Mouse (Mus musculus): ENCODE measurements at regions not wholly inside any gene's neighbourhood (a gene's known extent, or its start where the extent isn't known, plus 50 kb on each side); places are given as distances from the start of the nearest gene placed in this dataset.

DNA sequence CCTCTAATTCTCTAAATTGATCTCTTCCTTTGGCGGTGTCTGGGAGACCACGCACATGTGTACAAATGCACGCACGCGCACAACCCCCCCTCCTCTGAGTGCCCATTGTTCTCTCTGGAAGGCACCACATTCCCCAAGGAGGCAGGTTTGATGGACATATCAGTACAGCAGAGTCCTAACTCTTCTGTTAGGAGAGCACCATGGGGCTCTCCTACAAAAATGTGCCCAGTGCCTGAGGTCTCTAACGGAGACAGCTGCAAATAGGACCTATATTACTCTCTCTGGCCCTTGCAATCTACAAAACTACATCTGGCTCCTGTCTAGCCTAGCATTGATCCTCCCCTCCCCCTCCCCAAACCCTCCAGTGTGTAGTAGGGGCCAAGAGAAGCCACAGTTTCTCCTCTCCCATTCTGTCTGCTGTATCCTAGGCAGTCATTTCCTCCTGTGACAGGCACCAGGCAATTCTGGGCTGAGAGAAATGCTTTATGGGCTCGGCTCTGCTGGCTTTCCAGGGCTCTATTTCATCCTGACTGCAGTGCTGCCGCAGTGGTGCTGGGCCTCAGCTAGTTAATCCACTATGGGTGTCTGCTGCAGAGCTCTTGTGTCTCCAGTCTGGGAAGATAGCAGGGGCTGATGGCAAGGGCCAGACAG, 340.6 kb downstream of the Rps24 start:
- DNase-seq (ENCODE audit: low read depth, low spot score), result peak; percentile 5

DNA sequence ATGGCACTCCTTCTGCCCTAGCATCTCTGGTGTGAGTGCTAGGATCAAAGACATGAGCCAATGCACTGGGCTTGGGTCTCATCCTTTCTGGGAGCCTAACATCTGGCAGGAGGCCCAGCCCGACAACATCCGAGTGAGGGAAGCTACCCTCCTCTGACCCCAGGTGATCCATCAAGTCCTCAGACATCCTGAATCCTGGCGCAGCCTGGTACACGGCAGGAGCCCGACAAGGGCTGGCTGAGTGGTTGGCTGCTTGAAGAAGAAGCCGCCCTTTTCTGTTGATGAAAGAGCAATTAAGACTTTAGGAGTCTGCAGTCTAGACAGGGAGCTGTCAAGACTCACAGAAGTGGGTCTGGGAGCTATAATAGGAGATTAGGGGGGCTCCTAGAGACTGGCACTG, 342.1 kb downstream of the Rps24 start:
- DNase-seq (ENCODE audit: low read depth, low spot score), result no peak

GRCm38 (mm10) chr14:24833211-24833610, 346.3 kb downstream of the Rps24 start:
- peak; percentile 20 for DNase-seq (ENCODE audit: low read depth, low spot score)

DNA sequence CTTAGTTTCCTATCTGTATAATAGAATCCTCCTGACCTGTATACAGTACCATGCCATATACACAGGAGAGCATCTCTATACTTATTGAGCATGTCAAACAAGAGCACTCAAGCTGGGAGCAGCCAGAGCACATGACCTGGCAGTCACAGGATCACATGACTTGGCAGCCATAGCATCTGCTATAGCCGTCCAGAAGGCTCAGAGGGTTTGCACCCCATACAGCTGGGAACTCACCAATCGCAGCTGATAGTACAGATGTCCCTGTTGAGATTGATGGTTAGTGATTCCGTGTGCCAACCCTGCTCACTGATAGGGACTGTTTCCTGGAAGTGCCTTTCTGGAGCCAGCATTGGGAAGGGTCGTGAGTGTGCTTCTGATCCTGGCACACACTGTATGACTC, 351.3 kb downstream of the Rps24 start:
- DNase-seq (ENCODE audit: low read depth, low spot score), result no peak

DNA sequence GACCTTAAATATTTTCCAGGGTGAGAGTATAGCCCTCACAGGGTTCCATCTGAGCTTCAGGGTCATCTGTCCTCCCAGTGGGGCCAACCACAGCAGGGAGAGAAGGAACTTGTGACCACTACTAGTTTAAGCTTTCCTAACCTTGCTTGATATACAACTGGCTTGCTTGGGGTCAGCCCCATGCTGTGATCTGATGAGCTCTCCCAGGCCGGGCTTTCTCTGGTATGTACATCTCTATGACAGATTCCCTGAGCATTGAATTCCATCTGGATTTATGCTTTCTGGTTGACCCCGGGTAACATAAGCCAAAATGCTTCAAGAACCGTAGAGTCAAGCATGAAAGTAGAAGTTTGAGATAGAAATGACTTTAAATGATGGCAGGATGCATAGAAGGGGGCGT, 352.1 kb downstream of the Rps24 start:
- no peak for DNase-seq (ENCODE audit: low read depth, low spot score)

GRCm38 (mm10) chr14:24841715-24842496, 355.0 kb downstream of the Rps24 start:
- DNase-seq (ENCODE audit: low read depth, low spot score), result peak; percentile 46

GRCm38 (mm10) chr14:24843626-24844025, 356.7 kb downstream of the Rps24 start:
- DNase-seq (ENCODE audit: low read depth, low spot score), result no peak

DNA sequence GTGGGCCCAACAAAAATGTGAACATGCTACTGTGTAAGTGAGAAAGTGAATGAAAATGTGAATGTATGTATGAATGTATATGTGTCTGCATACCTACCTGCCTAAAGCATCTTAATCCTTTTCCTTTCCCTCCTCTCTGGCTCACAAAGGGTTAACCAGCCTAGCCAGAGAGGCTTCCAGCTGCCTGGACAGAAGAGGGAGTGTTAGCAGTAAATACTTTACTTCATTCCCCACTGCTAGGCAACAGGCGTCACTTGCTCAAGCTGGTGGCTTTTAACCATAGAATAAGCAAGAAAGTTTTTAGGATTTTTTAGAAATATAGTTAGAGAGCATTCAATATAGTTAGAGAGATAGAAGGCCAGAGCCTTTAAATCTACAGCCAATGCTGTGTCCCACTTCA, 363.6 kb downstream of the Rps24 start:
- DNase-seq (ENCODE audit: low read depth, low spot score), result no peak

DNA sequence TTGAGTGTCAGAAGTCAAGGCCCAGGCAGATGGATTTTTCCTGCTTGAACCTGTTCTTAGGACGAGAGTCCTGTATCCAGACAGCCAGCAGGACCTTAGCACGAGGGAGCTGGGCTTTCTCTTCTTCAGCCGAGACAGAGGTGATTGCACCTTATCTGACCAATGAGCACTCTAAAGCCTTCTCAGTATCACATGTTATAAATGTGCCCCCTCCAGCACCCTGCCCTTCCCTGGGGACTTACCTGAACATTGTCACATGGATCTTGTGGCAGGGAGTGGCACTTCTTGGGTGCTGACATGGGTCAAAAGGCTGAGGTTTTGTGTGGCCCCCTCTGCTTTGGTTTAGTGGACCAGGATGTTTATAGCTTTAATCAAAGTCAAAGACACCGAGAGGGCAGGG, 367.5 kb downstream of the Rps24 start:
- no peak for DNase-seq (ENCODE audit: low read depth, low spot score)

DNA sequence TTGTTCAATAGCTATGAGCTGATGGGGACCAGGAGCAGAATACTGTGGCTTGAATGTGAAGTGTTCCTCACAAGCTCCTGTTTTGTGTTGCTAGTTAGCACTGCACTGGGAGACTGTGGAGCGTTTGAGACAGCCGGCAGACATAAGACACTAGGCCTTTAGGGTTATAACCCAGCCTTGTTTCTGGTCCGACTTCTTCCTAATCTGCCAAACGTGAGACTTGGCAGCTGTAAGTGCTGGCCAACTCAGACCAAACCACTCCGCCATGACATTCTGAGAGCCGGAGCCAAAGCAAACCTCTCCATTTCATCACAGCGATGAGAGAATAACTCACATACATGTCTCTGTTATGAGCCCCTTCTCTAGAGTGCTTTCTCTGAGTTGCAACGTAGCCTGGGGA, 375.2 kb downstream of the Rps24 start:
- DNase-seq (ENCODE audit: low read depth, low spot score), result no peak

DNA sequence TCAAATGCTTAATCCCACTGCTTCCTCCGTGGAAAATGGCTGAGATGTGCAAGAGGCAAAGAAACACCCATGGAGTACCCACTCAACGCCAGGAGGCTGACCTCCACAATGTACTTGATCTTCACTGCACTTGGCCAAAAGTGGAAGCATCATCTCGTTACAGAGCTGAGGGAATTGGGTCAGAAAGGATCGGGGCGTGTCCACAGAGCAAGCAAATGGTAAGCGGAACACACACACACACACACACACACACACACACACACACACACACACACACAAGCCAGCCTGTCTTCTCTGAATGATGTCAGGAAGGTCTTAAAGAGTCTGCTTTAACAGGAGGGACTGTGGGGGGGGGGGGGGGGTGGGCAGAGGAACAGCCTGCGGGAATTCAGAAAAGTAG, 375.7 kb downstream of the Rps24 start:
- DNase-seq (ENCODE audit: low read depth, low spot score), result no peak

DNA sequence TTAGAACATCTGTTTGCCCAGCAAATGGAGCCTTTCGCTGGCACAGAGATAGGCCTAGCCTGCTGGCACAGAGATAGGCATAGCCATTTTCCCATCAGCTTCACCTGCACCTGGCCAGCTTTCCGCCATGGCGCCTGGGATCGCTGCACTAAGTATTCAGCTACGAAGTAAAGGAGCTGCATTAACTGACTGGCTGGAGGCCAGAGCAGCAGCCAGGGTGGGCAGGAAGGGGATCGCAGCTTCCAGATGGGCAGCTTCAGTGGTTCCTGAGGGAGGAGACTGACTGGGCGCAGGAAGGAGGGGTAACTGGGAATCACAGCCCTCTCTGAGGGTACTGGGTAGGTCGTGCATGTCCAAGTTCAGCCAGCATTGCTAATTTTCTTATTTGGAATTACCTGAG, 376.2 kb downstream of the Rps24 start:
- DNase-seq (ENCODE audit: low read depth, low spot score), result no peak

DNA sequence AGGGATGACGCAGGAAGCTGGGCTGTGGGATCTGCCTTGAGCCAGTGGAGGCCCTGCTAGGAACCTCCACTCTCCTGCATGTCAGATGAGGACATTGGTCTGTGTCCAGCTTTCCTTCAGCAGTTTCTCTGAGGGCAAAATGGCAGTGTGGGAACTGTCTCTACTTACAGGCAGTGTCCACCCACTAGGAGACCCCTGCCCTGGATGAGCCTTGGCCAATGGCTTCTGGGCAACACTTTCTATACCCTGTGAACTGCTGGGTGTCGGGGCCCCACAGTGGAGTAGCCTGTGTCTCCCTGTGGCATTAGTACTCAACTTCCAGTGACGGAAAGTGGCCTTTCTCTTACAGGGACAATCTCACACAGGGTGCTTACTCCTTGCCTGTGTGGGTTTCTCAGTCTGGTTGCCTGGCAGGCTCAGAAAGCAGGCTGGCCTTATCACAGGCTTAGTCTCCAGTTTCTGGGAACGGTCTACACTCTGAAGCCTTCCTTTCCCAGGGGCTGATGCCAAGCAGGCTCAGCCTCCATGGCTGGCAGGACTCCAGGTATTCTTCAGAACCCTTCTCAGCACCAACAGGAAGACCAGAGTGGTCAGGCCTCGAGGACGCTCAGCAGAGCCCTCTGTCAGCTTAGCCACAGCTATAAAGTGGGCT, 378.8 kb downstream of the Rps24 start:
- DNase-seq (ENCODE audit: low read depth, low spot score), result no peak

DNA sequence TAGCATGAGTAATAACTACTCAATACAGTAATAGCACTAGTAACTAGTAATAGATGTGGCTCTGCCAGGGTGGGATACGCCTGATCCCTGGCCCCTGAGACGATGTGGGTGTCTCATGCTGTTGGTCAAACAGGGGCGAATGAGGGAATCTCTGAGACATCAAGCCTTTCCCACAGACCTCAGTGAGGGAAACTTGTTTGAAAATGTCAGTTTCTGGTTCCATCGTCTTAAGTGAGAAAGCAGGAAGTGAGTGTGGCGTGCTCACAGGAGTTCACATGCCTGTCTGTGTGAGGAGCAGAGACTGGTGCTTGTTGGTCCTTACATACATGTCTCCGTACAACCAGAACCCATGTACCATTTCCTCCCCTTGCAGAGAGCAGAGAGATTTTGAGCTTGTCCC, 380.9 kb downstream of the Rps24 start:
- no peak for DNase-seq (ENCODE audit: low read depth, low spot score)

GRCm38 (mm10) chr14:24868756-24869155, 381.8 kb downstream of the Rps24 start:
- no peak for DNase-seq (ENCODE audit: low read depth, low spot score)

- DNase-seq (ENCODE audit: low read depth, low spot score), result no peak
Observed at GRCm38 (mm10) chr14:24870246-24870645, 383.3 kb downstream of the Rps24 start.

GRCm38 (mm10) chr14:24871392-24871998, 384.6 kb downstream of the Rps24 start:
- no peak for DNase-seq (ENCODE audit: low read depth, low spot score)

DNA sequence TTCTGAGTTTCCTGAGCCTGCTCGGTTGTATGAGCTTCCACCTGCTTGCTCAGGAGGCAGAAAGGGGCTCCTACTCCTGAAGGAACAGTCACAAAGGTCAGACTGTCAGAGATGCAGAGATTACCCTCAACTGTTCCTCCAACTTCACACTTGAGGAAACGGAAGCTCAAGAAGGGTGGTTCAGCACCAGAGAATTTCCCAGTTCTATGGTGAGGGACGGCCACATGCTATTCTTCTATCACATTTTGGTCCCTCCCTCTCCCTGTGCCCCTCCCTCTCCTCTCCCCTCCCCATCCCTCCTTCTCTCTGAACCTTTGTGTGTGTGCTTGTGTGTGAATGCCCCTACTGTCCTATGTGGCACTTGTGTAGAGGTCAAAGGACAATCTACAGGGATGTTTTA, 386.0 kb downstream of the Rps24 start:
- DNase-seq (ENCODE audit: low read depth, low spot score), result no peak

DNA sequence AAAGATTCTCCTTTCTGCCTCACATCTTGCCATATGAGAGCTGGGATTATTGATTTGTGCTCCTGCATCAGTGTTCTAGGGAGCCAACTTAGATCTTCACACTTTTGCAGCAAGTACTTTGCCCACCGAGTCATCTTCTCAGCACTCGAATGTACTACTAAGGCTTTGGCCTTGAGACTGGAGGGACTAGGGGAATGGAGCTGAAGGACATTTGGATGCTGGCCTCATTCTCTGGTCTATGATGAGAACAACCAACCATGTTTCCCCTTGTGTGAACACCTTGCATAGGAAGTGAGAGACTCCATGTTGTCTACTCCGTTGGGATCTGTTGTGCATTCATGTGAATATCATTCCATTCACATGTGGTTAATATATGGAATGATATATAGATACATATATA, 386.5 kb downstream of the Rps24 start:
- no peak for DNase-seq (ENCODE audit: low read depth, low spot score)

DNA sequence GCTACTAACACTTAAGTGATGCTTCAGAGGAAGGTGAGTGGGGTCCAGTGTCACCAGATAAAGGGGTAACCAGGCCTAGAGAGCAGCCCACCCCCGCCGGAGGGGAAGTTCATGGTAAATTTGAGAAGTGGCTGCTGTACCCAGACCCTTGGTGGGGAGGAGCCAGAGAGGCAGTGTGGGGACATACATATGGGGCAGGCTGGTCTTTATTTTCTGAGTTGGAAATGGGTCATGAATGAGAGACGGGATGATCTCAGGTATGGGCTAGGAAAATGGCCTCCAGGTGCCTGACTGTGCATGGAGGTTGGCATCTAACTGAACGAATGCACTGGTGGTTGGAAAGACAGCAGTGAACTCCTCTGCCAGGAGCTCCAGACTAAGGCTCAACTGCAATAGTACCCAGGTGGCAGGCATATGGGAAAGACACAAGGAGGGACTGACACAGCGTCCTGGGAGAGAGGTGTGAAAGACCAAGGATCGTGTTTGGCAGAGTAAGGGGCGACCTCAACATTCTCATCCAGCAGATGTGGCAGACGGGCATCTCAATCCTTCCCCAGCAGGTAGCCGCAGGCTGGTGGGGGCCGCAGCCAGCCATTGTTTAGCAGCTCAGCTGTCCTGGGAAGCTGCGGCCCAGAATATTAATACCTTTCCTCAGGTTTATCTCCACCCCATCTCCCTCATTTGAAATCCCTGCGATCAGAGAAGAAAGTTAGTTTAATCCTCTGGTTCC, 387.7 kb downstream of the Rps24 start:
- DNase-seq (ENCODE audit: low read depth, low spot score), result no peak

DNA sequence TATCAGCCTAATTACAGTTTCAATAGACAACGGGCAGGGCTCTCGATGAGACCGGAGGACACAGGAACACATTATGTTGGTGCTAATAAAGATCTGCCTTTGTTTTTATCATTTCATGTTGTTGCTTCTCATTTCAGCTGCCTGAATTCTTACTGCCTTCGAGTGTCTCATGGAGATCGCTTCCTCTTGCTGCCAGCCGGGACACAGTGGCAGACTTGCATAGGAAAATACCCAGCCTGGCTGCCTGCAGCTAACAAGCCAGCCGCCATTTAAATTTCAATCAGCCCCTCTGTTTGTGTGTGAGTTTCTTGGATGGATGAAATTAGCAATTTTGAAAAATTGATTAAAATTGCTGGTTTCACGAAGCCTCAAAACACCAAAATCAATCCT, 388.2 kb downstream of the Rps24 start:
- DNase-seq (ENCODE audit: low read depth, low spot score), result no peak

DNA sequence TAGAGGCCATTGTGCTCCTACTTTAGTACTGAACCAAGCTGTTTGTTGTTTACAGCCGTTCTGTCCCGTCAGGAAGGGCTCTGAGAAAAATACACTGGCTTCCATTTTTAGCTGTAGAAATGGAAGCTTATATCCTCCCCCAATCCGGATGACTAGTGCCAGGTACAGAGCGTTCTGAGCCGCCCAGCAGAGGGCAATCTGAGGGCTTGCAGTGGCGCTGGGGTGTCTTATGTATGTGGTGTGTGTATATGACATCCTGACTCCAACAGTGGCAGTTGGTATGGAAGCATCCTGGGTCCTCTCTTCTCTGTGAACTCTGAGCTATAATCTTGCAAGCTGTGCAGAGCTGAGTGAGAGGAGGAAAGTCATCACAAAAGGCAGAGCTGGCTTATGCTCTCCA, 389.0 kb downstream of the Rps24 start:
- DNase-seq (ENCODE audit: low read depth, low spot score), result no peak

All from R1 (cell line).